Mouse (Mus musculus): ENCODE measurements at regions not wholly inside any gene's neighbourhood (a gene's known extent, or its start where the extent isn't known, plus 50 kb on each side); places are given as distances from the start of the nearest gene placed in this dataset.

- TF ChIP-seq CTCF (IDR thresholded peaks at IDR 0.05; ENCODE audit: extremely low read depth, insufficient read depth, insufficient read length, insufficient replicate concordance) (no peak), POLR2A (IDR thresholded peaks at IDR 0.05; ENCODE audit: low read depth, low read length) (no peak)
Measured at GRCm38 (mm10) chr8:5472999-5473398, 367.8 kb upstream of the Slc10a2 start.
